Mouse (Mus musculus) small intestine, adult 2 months (tissue): ENCODE measurements around the gene Cox19.

Source experiments
- CTCF ChIP-seq: fragments of 200-500 bp; IDR thresholded peaks from 2 replicates; pipeline ENCODE4 v1.5.1; 2012; ENCODE audit warnings: low read depth, mild to moderate bottlenecking, control low read depth, inconsistent platforms, low read length, moderate library complexity, mixed read lengths; ENCODE audit not compliant: insufficient replicate concordance, insufficient read length; ENCODE audit errors: extremely low read depth
- POLR2A ChIP-seq: fragments of 200-500 bp; IDR thresholded peaks from 2 replicates; pipeline ENCODE4 v1.6.1; 2012; ENCODE audit warnings: low read depth, mild to moderate bottlenecking, control low read depth, inconsistent platforms, low read length, moderate library complexity

DNA sequence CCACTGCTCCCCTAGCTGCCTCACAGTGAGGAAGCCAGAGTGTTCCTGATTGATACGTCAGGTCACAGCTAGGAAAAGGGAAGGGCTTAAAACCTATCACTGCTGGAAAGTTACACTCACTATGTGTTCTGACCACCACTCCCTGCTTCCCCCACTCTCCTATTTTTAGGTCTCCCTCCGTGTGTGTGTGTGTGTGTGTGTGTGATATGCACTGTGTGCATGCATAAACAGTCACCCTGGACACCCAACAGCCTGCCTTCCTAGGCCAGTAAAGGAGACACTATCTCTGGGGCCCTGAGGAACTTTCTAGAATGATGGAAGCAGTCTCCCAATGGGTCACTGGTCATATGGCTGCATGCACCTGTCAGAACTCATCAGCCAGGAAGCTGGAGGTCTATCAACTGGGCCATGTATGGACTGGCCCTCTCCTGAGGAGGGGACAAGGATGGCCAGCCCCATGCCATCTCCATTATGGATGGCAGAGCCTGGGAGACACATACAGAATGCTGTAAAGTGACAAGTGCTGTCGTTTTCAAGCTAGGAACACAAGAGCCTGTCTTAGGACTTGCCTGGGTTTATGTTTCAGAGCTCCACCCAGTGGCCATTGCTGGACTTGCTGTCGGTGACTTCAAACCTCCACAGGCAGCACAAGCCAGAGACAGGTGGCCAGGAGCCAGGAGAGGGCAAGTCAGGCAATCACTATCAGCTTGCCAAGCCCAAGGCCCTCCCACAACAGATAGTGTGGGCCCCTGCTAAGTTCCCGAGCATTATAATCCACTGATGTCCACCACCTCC is 46.9 kb upstream of the Cox19 start:
- TF ChIP-seq POLR2A: no peak
- TF ChIP-seq CTCF: peak; percentile 85; the same call in 1 of the 2 replicates
